Mouse (Mus musculus): ENCODE measurements around the gene Dleu7.

- TF ChIP-seq BHLHE40 (IDR thresholded peaks at IDR 0.05; ENCODE audit: borderline replicate concordance, low read depth, low read length) (no peak), MEF2A (IDR thresholded peaks at IDR 0.05; ENCODE audit: extremely low read depth, insufficient replicate concordance, low read depth, low read length, poor library complexity, severe bottlenecking) (no peak), CTCF (IDR thresholded peaks at IDR 0.05 in 2 of 3, conservative IDR thresholded peaks at IDR 0.05 in 1 of 3; ENCODE audit: control insufficient read depth in 1 of 3, insufficient read depth in 1 of 3, low read depth in 2 of 3, low read length in 3 of 3, poor library complexity in 1 of 3, severe bottlenecking in 1 of 3) (no peak), POLR2A (IDR thresholded peaks at IDR 0.05; ENCODE audit: control insufficient read depth in 1 of 2, insufficient read depth in 1 of 2, low read depth in 1 of 2, low read length in 2 of 2, poor library complexity in 1 of 2) (no peak), E2F4 (IDR thresholded peaks at IDR 0.05; ENCODE audit: borderline replicate concordance, low read depth, low read length) (no peak), USF1 (IDR thresholded peaks at IDR 0.05; ENCODE audit: low read depth, low read length) (no peak), HCFC1 (IDR thresholded peaks at IDR 0.05; ENCODE audit: low read depth, low read length) (no peak), POLR2AphosphoS5 (IDR thresholded peaks at IDR 0.05; ENCODE audit: borderline replicate concordance, low read depth, low read length) (no peak), EP300 (IDR thresholded peaks at IDR 0.05; ENCODE audit: low read depth in 1 of 2, low read length in 2 of 2) (no peak), ZNF384 (IDR thresholded peaks at IDR 0.05; ENCODE audit: low read depth, low read length) (no peak), ZC3H11A (IDR thresholded peaks at IDR 0.05; ENCODE audit: low read depth, low read length) (no peak), RCOR1 (IDR thresholded peaks at IDR 0.05; ENCODE audit: low read depth, low read length) (no peak)
Observed at GRCm38 (mm10) chr14:62328606-62329005, 35.8 kb upstream of the Dleu7 start.

Measured in MEL (cell line).